Mouse (Mus musculus): Measurements from ENCODE around the gene Rac2.

DNA sequence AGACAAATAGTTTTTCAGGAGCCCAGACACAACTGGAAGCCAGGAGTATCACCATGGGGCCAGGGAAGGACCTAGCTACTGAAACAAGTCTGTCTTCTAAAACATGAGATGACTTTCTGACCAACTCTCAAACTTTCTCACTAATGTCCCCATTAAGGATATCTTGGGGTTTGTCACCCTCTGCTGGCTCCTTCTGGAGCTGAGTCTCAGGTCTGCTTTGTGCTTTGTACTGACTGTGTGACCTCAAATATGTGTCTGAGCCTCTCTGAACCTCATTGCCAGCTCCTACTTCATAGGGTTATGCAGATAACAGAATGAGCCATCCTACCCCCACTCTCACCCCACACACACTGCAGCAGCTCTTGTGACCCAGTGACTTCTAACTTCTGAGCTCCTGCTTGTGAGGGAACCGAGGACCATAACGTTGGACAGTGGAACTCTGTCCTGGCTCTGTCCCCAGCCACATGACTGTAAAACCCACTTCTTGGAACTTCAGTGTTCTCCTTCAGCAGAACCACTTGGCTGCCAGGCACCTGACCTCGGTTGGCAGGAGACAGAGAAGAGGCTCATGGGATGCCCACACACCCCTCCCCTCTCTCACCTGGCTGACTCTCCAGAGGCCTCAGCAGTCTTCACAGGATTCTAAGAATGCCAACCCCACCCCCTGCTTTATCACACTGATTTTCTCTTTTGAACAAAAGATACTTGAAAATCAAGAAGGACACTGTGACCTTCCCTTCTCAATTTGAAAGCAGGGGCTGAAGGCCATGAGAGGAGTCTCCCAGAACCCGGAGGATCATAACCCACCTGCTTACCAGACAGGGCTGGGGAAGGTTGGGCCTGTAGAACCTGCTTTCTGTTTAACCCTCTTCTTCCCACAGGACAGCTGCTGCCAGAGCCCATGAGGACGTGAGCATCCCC lies 24.9 kb downstream of the Rac2 start:
- TF ChIP-seq POLR2A (IDR thresholded peaks at IDR 0.05; ENCODE audit: borderline replicate concordance, control insufficient read depth, low read depth, low read length) (no peak), CTCF (IDR thresholded peaks at IDR 0.05; ENCODE audit: control insufficient read depth, insufficient read depth, low read length) (peak; percentile 26; the same call in 1 of the 2 replicates)

Measured in bone marrow, adult 2 months (tissue).